Mouse (Mus musculus): ENCODE results near the gene Dynlt1b.
"Not testable (repeated sequence)": the region's sequence is repeated elsewhere in the genome, so short reads cannot be mapped to it uniquely, and the experiment has no call there.

GRCm38 (mm10) chr17:6391736-6392135, 38.2 kb upstream of the Dynlt1b start:
- not testable (repeated sequence) for TF ChIP-seq POLR2A (IDR thresholded peaks at IDR 0.05; ENCODE audit: borderline replicate concordance, low read depth, low read length); CTCF (IDR thresholded peaks at IDR 0.05; ENCODE audit: low read depth, low read length)
